Mouse (Mus musculus) small intestine, adult 2 months (tissue): ENCODE measurements at regions not wholly inside any gene's neighbourhood (a gene's known extent, or its start where the extent isn't known, plus 50 kb on each side); places are given as distances from the start of the nearest gene placed in this dataset.

ENCODE experiments used
- CTCF ChIP-seq: fragments of 200-500 bp; IDR thresholded peaks from 2 replicates; pipeline ENCODE4 v1.5.1; 2012; ENCODE audit warnings: low read depth, mild to moderate bottlenecking, control low read depth, inconsistent platforms, low read length, moderate library complexity, mixed read lengths; ENCODE audit not compliant: insufficient replicate concordance, insufficient read length; ENCODE audit errors: extremely low read depth
- POLR2A ChIP-seq: fragments of 200-500 bp; IDR thresholded peaks from 2 replicates; pipeline ENCODE4 v1.6.1; 2012; ENCODE audit warnings: low read depth, mild to moderate bottlenecking, control low read depth, inconsistent platforms, low read length, moderate library complexity

DNA sequence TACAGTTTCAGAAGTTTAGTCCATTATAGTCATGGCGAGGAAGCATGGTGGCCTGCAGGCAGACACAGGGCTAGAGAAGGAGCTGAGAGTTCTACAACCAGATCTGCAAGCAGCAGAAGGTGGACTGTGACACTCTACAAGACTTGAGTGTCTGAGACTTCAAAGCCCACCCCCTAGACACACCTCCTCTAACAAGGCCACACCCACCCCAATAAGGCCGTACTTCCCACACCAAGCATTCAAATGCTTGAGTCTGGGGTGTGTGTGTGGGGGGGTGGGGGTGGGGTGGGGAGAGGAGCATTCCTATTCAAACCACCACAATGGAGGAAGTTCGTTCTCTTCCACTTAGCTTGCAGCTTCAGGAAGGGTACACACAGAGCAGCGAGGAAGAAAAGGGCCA, 55.8 kb upstream of the 1700024P04Rik start:
- no peak for TF ChIP-seq CTCF
- TF ChIP-seq POLR2A, result no peak
